Mouse (Mus musculus) right cerebral cortex, adult 18-20 months (tissue): ENCODE results near the gene Prickle4.
A peak's percentile ranks its signal among the peaks of the same experiment; 100 is the strongest.

Experiments
- DNase-seq: peaks from one replicate; pipeline ENCODE4 v3.0.0; 2022; ENCODE audit warnings: mixed read lengths

Gene Prickle4

GRCm38 (mm10) chr17:47694503-47695336 lies at the start of gene Prickle4:
Prickle4 (minus strand) TSS chr17:47694736.
- DNase-seq: peak; percentile 97

GRCm38 (mm10) chr17:47744086-47744485 lies 49.5 kb upstream of the Prickle4 start:
- DNase-seq: no peak

- no peak for DNase-seq
Observed at GRCm38 (mm10) chr17:47742991-47743734, 48.6 kb upstream of the Prickle4 start.

- DNase-seq: no peak
Observed at GRCm38 (mm10) chr17:47740186-47740585, 45.6 kb upstream of the Prickle4 start.

- DNase-seq: no peak
Observed at GRCm38 (mm10) chr17:47738879-47739798, 44.6 kb upstream of the Prickle4 start.

- no peak for DNase-seq
Observed at GRCm38 (mm10) chr17:47738066-47738878, 43.7 kb upstream of the Prickle4 start.

GRCm38 (mm10) chr17:47737271-47738065 lies 42.9 kb upstream of the Prickle4 start:
- peak; percentile 74 for DNase-seq

GRCm38 (mm10) chr17:47736856-47737255 lies 42.3 kb upstream of the Prickle4 start, which contains the start of gene Tfeb:
Tfeb (plus strand) TSS chr17:47737030.
- peak; percentile 97 for DNase-seq

- no peak for DNase-seq
Observed at GRCm38 (mm10) chr17:47735553-47736100, 41.1 kb upstream of the Prickle4 start.

- no peak for DNase-seq
Observed at GRCm38 (mm10) chr17:47730633-47731575, 36.4 kb upstream of the Prickle4 start.

GRCm38 (mm10) chr17:47726566-47726965 lies 32.0 kb upstream of the Prickle4 start, which contains the start of gene Pgc:
Pgc (plus strand) TSS chr17:47726842.
- DNase-seq: no peak

GRCm38 (mm10) chr17:47721183-47721582 lies 26.6 kb upstream of the Prickle4 start:
- DNase-seq: no peak

- no peak for DNase-seq
Observed at GRCm38 (mm10) chr17:47715037-47715436, 20.5 kb upstream of the Prickle4 start.

- DNase-seq: no peak
Observed at GRCm38 (mm10) chr17:47712889-47713571, 18.5 kb upstream of the Prickle4 start.

- no peak for DNase-seq
Observed at GRCm38 (mm10) chr17:47711883-47712282, 17.3 kb upstream of the Prickle4 start.

- DNase-seq: no peak
Observed at GRCm38 (mm10) chr17:47710036-47710435, 15.5 kb upstream of the Prickle4 start.

- no peak for DNase-seq
Observed at GRCm38 (mm10) chr17:47708972-47709371, 14.4 kb upstream of the Prickle4 start.

- DNase-seq: no peak
Observed at GRCm38 (mm10) chr17:47707961-47708360, 13.4 kb upstream of the Prickle4 start.

GRCm38 (mm10) chr17:47706196-47706595 lies 11.7 kb upstream of the Prickle4 start:
- DNase-seq: no peak
